ENCODE assay signal across 19 mouse cellular contexts in the genomic region with DNA sequence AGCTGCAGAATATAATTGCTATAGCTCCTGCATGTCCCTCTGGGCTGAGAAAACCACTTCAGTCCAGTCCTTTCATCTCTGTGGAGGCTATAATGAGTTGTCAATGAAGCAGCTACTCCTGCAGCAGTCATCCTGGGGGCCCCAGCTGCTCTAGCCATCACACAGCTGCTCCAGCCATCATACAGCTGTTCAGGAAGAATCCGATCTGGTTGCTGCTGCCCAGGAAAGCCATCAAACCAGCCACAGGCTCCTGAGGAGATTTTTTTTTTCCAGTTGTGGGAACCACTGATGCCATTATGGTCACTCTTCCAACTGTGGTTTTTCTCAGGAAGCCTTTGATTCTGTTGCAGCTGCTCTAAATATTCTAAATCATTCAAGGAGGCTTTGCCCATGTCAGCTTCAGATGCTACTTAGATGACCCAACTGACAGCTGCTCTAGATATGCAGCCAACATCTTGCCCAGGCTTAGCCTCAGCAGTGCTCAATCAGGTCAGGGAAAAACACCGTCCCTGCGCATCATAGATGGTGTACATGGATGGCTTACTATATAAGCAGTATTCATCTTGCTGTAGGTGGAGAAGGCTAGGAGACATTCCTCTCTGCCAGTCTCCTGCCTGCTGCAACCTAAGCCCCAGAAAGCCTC.
DNase-seq lines count a peak whose midpoint lies in the region; ATAC-seq lines count a peak whose summit lies in the region.
"Had no signal": no experiment of that assay in that cellular context is flagged by ENCODE, and none has a peak within 500 bp of the region (broad histone marks: within the 10 kb centered on the region; RNA-seq: fewer than 3 reads in every experiment).

No protein-coding gene starts in this region.

- H3K27me3 ChIP-seq in neural tube, embryonic 14.5 days (ENCODE audit: control insufficient read depth, insufficient read depth, low read length) = no peaks in the 10 kb centered on the region
- H3K27me3 ChIP-seq: liver, embryonic 13.5 days; Patski; stomach, embryonic 15.5 days had no signal

- H3K9ac ChIP-seq in neural tube, embryonic 14.5 days (replicated peaks; ENCODE audit: low read depth, low read length) = no peak overlapping the region
- H3K9ac ChIP-seq: hindbrain, embryonic 14.5 days; liver, embryonic 13.5 days; stomach, embryonic 15.5 days had no signal

- H3K4me1 ChIP-seq in neural tube, embryonic 14.5 days (ENCODE audit: control insufficient read depth, insufficient read depth, low read length) = no peaks in the 10 kb centered on the region
- H3K4me1 ChIP-seq: liver, embryonic 13.5 days; stomach, embryonic 15.5 days had no signal

- no peaks in the 10 kb centered on the region for H3K9me3 ChIP-seq in neural tube, embryonic 14.5 days (ENCODE audit: control insufficient read depth, low read length)
- H3K9me3 ChIP-seq: liver, embryonic 13.5 days; stomach, embryonic 15.5 days had no signal

- H3K36me3 ChIP-seq in neural tube, embryonic 14.5 days (ENCODE audit: control insufficient read depth, insufficient read depth, low read length) = no peaks in the 10 kb centered on the region
- H3K36me3 ChIP-seq: liver, embryonic 13.5 days; stomach, embryonic 15.5 days had no signal

- intact Hi-C loops in gastrocnemius, postnatal 14 days (cut with DNase I; ENCODE audit: low total_unique reads) = no loop called here
- intact Hi-C loops in gastrocnemius, postnatal 36 days (cut with DNase I) = no loop called here

- no peak overlapping the region for H3K27ac ChIP-seq in neural tube, embryonic 14.5 days (ENCODE audit: low read depth, low read length)
- H3K27ac ChIP-seq: heart, adult 2 months; hindbrain, embryonic 14.5 days; kidney, postnatal 0 days; left cerebral cortex, adult 2 months; liver, embryonic 13.5 days; stomach, embryonic 15.5 days had no signal

- peak; percentile 38; the same call in 1 of the 2 replicates for ATAC-seq in neural tube, embryonic 14.5 days (ENCODE audit: low read depth)
- no peak for ATAC-seq in erythroblast, adult 5-6 weeks (replicated peaks; ENCODE audit: low FRiP score, poor library complexity, severe bottlenecking)
- ATAC-seq: intestine, postnatal 0 days; Patski had no signal

- no peak overlapping the region for H3K4me2 ChIP-seq in neural tube, embryonic 14.5 days (ENCODE audit: low read depth, low read length)
- H3K4me2 ChIP-seq: hindbrain, embryonic 14.5 days; liver, embryonic 13.5 days; midbrain, embryonic 11.5 days; stomach, embryonic 15.5 days had no signal

- DNase-seq in gastrocnemius, postnatal 14 days = peak; percentile 29
- no peak for DNase-seq in gastrocnemius, postnatal 36 days
- DNase-seq in embryo, embryonic 10 days (ENCODE audit: low spot score) = peak; percentile 36
- DNase-seq in gastrocnemius, postnatal 25 days = peak; percentile 8
- no peak for DNase-seq in yolk sac, embryonic 10.5 days (ENCODE audit: low spot score)
- no peak for DNase-seq in MN1 (ENCODE audit: low spot score)
- DNase-seq: cerebellum, postnatal 36 days; heart, adult 2 months; liver, embryonic 13.5 days had no signal

- 73% methylated on average over 3 of the region's 3 CpGs for WGBS in neural tube, embryonic 14.5 days

- no peak overlapping the region for H3K4me3 ChIP-seq in neural tube, embryonic 14.5 days (ENCODE audit: low read depth, low read length)
- H3K4me3 ChIP-seq: erythroblast, embryonic 14.5 days; heart, adult 2 months; left cerebral cortex, adult 2 months; liver, embryonic 13.5 days; stomach, embryonic 15.5 days had no signal

Comparison
In these comparisons a context has a peak if more than half of its experiments do, and no peak if none do; other contexts are left out.
1. DNase-seq: peak in gastrocnemius, postnatal 14 days (single experiment), embryo, embryonic 10 days (single experiment) and gastrocnemius, postnatal 25 days (single experiment); none in gastrocnemius, postnatal 36 days (0 of 2), yolk sac, embryonic 10.5 days (single experiment) and MN1 (single experiment).